Mouse (Mus musculus): ENCODE data around the gene Efr3b.
"Not testable (repeated sequence)": the region's sequence is repeated elsewhere in the genome, so short reads cannot be mapped to it uniquely, and the experiment has no call there.

Gene Efr3b

DNA sequence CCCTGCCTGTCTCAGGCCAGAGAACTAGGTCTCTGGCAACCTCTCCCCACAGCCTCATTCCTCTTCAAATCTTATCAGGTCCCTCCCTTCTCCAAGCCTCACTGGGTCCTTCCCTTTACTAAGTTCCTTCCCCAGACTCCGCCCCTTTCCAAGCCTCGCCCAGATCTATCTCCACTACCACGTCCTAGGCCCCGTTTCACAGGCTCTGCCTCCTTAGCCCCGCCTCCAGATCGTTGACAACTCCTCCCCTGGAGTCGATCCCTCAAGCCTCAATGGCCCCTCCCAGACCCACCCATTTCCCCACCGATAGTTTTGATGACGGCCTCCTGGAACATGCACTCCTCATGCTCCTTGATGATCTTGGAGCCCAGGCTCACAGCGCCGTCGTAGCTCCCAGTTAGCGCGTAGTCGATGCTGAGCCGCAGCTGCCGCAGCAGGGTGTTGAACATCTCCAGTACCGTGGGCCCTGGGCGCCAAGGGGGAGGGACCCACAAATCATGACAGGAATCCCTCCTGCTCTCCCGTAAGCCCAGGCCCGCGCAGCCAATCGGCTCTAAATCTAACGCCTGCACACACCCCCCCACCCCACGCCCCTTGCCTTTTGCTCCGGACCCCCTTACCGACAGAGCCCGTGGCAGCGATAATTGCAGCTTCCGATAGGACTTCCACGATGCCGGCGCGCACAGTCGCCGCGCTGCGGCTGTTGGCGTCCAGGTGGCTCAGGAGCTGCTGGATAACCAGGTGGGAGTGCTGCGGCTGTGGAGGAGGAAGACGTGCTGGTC, 57.2 kb downstream of the Efr3b start:
- peak; percentile 93 for DNase-seq (ENCODE audit: low read depth, low spot score)

GRCm38 (mm10) chr12:3980991-3981349, 57.7 kb downstream of the Efr3b start:
- DNase-seq (ENCODE audit: low read depth, low spot score) = no peak

DNA sequence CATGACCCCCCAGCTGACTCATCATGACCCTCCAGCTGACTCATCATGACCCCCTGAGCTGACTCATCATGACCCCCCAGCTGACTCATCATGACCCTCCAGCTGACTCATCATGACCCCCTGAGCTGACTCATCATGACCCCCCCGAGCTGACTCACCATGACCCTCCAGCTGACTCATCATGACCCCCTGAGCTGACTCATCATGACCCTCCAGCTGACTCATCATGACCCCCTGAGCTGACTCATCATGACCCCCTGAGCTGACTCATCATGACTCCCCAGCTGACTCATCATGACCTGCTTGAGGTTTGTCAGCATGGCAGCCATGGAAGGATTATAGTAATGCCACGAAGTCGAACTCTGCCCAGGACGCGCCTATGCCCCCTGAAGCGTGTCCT, 65.5 kb downstream of the Efr3b start:
- not testable (repeated sequence) for DNase-seq (ENCODE audit: low read depth, low spot score)

DNA sequence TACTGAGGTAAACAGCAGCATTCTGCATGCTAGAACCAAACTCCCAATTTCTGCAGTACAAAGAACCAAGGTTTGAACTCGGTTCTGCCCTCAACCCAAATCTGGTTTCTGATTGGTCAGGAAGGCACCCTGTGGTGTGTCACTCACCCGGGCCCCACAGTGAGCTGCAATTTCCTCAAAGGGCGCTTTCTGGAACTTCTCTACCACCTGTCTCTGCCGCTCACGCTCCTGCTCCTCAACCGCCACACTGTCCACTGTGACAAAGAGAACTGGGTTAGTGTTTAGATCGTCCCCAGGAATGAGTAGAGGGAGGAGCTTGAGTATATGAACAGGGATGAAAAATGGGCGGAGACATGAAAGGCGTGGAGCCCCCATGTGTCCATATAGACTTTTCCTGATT, 70.3 kb downstream of the Efr3b start:
- no peak for DNase-seq (ENCODE audit: low read depth, low spot score)

GRCm38 (mm10) chr12:3967196-3967595, 71.5 kb downstream of the Efr3b start:
- no peak for DNase-seq (ENCODE audit: low read depth, low spot score)

DNA sequence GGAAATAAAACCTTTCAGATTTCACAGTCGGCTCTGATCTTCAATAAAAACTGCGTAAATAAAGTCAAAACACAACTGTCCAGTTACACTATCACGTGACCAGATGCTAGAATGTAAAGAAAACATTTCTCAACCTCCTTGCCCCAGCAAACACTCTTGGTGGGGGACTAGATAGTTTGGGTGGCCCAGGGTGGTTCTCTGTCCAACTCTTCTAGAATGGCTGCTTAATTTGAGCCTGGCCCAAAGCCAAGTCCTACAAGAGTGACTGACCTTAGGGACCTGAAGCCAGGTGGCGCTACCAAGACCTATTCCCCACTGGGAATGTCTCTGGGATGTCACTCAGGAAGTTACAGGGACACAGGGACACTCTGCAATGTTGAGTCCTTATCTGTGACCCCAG, 78.2 kb downstream of the Efr3b start:
- no peak for DNase-seq (ENCODE audit: low read depth, low spot score)

DNA sequence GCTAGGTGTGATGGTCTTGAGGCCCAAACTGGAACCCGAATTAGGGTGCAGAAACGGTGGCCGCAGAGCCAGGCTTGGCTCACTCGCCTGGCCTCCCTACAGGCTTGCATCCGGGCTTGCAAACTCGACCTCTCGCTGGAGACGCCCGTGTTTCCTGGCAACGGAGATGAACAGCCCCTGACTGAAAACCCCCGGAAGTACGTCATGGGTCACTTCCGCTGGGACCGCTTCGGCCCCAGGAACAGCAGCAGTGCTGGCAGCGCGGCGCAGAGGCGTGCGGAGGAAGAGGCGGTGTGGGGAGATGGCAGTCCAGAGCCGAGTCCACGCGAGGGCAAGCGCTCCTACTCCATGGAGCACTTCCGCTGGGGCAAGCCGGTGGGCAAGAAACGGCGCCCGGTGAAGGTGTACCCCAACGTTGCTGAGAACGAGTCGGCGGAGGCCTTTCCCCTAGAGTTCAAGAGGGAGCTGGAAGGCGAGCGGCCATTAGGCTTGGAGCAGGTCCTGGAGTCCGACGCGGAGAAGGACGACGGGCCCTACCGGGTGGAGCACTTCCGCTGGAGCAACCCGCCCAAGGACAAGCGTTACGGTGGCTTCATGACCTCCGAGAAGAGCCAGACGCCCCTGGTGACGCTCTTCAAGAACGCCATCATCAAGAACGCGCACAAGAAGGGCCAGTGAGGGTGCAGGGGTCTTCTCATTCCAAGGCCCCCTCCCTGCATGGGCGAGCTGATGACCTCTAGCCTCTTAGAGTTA, 78.7 kb downstream of the Efr3b start:
- peak; percentile 91 for DNase-seq (ENCODE audit: low read depth, low spot score)

DNA sequence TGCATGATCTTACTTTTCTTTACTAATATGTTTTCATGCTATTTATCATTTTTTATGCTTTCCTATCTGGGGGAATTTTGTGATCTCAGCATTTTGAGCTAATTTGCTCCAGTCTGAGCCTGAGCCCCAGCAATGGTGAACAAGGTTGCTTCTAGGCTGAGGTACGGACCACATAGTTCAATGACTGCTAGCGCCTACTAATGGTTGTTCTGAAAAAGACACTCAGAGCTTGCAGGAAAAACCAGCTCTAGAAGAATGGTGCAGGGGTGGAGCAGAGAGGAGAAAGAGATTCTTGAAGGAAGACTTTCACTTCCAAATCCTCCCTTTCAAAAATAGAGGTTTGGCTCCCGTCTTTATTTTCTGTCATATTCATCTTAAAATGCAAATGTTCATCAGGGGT, 82.4 kb downstream of the Efr3b start:
- no peak for DNase-seq (ENCODE audit: low read depth, low spot score)

DNA sequence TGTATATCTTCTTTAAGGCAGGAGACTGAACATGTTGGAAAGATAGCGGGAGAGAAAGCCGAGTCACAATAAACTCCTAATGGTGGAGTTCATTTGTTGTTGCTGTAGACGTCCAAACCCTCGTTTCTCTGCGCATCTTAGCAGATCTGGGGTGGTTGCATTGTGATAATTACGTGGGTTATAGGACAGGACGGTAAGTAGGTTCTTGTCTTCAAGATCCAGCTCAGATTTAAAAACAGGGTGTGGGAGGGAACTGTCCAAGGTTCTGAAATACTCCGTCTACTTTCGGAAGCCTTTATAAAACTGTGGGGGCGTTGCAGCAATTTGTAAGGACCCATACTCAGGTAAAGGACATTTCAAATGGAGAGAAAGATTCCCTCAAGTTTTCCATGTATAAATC, 83.3 kb downstream of the Efr3b start:
- DNase-seq (ENCODE audit: low read depth, low spot score) = no peak

DNA sequence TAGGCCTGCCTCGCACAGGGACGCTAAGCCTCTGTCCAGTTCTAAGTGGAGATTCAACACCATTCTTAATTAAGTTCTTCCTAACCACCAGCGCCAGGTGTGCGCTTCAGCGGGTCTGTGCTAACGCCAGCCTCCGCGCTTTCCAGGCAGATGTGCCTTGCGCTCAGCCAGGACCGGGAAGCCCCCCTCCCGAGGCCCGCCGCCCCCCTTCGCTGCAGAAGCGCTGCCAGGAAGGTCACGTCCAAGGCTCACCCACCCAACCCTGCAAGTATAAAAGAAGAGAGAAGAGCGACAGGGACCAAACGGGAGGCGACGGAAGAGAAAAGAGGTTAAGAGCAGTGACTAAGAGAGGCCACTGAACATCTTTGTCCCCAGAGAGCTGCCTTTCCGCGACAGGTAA, 84.1 kb downstream of the Efr3b start, which contains the start of gene Pomc:
Pomc (plus strand) TSS at position 301 of the 400 bp plus-strand sequence.
- DNase-seq (ENCODE audit: low read depth, low spot score) = no peak

DNA sequence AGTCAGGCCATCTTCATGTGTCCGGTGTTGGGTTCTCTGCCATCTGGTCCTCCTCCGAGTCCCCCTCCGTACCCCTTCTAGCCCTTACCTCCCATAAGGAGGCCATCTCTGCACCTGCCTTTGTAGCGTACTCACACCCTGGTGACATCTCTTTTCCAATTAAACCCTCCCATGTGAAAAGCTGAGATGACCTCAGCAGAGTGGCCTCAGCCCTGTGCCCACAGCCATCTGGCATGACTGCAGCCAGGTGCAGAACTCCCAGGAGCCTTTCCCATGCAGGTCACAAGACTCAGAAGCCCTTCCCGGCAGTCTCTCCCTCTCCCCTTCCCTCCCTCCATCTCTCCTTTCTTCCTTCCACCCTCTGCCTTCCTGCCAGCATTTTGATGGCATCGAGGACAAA, 91.2 kb downstream of the Efr3b start:
- DNase-seq (ENCODE audit: low read depth, low spot score) = no peak

GRCm38 (mm10) chr12:3944454-3945073, 94.2 kb downstream of the Efr3b start:
- DNase-seq (ENCODE audit: low read depth, low spot score) = no peak

DNA sequence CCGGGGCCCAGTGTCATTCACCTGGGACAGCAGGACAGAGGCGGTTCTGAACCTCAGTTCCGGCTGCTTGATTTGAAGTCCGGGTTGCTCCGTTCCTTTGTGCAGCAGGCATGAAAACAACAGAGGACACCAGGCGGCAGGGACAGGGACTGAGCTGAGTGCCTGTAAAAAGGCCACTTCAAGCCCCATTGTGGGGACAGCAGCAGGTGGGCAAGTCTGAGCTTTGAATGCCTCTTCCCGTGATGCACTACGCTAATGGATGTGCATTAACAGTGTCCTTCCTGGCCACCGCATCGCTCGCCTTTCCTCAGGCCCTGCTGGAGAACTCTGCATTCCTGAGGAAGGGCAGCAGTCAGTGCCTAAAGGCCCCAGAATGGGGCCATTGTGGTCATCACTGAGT, 96.7 kb downstream of the Efr3b start:
- DNase-seq (ENCODE audit: low read depth, low spot score) = no peak

DNA sequence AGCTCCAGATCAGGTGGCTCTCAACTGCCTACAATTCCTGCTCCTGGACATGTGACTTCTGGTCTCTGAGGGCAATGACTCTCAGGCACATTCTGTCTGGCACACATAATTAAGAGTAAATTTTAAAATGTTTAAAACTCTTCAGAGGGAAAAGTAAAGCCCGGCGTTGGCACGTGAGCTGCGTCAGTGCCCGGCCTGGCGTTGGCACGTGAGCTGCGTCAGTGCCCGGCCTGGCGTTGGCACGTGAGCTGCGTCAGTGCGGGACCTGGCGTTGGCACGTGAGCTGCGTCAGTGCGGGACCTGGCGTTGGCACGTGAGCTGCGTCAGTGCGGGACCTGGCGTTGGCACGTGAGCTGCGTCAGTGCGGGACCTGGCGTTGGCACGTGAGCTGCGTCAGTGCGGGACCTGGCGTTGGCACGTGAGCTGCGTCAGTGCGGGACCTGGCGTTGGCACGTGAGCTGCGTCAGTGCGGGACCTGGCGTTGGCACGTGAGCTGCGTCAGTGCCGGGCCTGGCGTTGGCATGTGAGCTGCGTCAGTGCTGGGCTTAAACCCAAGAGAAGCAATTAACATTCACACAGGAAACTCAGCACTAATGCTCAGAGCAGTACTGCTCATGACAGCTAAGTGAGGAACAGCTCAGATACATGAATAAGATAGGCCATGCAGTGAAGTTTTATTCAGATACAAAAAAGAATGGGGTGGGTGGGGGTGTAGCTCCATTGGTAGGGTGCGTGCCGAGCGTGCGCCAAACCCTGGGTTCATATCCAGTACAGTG, 108.4 kb downstream of the Efr3b start:
- DNase-seq (ENCODE audit: low read depth, low spot score) = peak; percentile 52

GRCm38 (mm10) chr12:3928841-3929240, 109.9 kb downstream of the Efr3b start:
- no peak for DNase-seq (ENCODE audit: low read depth, low spot score)

DNA sequence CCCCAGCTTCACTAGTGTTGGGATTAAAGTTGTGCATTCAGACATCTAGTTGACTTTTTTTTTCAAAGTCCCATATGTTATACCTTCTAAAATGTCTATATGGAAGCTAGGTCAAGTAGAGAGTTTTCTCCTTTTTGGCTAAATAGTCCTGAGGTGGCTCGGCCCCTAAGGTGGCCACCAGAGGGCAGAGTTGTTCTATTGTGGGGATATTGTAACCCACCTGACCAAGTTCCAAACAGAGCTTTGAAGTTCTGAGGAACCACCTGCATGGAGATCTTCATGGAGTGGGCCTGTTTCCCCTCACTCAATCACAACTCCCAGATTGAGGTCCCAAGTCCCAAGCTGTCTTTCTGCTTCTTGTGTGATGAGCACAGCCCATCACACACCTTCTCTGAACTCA, 112.6 kb downstream of the Efr3b start:
- no peak for DNase-seq (ENCODE audit: low read depth, low spot score)

- DNase-seq (ENCODE audit: low read depth, low spot score) = no peak
These were observed 119.3 kb downstream of the Efr3b start for GRCm38 (mm10) chr12:3919423-3919822.

GRCm38 (mm10) chr12:3918577-3918976, 120.1 kb downstream of the Efr3b start:
- DNase-seq (ENCODE audit: low read depth, low spot score) = no peak

DNA sequence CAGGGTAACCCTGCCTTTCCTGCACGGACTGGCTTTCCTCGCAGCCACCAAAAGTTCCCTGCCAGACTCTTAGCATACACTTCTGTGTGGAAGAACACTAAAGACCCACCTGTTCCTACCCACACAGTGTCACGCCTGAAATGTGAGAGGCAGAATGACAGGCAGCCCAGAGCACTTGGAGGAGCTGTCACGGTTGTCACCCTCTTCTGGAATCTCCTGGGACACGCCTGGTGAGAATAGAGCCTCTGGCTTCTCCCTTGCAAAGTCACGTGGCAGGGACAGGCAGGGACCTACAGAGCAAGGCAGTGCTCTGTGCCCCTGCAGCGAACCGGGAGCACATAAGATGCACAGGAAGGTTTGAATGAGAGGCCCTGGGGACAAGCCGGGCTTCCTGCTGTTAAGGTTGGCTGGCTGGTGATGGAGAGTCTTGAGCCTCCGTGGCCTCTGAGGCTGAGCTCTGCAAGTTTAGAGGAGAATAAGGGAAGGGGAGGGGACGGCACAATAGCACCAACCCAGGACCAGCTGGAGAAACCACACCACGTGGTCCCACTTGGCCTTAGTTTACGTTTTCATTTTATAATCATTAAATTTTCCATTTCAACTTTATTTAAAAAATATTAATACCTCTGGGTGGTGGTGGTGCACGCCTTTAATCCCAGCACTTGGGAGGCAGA, 120.9 kb downstream of the Efr3b start:
- no peak for DNase-seq (ENCODE audit: low read depth, low spot score)

DNA sequence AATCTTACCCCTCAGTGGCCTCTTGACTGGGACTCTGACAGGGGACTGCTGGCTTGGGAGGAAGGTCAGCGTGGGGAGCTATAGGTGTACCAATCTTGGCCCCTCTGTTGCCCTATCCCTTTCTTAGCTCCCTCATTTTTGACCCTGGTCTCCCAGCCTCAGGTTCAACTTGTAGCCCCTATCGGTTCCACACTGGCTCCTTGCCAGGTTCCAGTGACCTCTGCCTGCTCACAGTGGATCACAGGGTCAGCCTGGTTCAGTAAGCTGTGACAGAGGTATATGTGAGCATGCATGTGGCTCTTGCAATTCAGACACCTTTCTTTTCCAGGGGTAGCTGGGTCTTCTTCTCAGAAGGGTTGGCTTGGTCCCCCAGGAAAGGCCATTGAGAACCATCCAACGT, 122.9 kb downstream of the Efr3b start:
- no peak for DNase-seq (ENCODE audit: low read depth, low spot score)
